Comparison of ENCODE assay signal across 10 mouse cellular contexts in genomic region chr3:52210556-52211302, GRCm38 (mm10). TPM values are rescaled to one million over a fixed set of nuclear protein-coding genes. Genes with fewer than 3 reads are reported as not detected.
DNase-seq lines count a peak whose midpoint lies in the region; ATAC-seq lines count a peak whose summit lies in the region.
"Had no signal": no experiment of that assay in that cellular context is flagged by ENCODE, and none has a peak within 500 bp of the region (broad histone marks: within the 10 kb centered on the region; RNA-seq: fewer than 3 reads in every experiment).

No protein-coding gene starts in this region.

- H3K9ac ChIP-seq in kidney, embryonic 16.5 days (replicated peaks; ENCODE audit: low read length) = 0 out of 2 replicates have a peak overlapping the region, but pooled peaks have one; percentile 45
- H3K9ac ChIP-seq in embryonic facial prominence, embryonic 14.5 days (ENCODE audit: low read depth, low read length) = peak overlapping the region; percentile 37; the same call in 1 of the 2 replicates
- no peak overlapping the region for H3K9ac ChIP-seq in intestine, embryonic 14.5 days (ENCODE audit: low read length)
- no peak overlapping the region for H3K9ac ChIP-seq in midbrain, embryonic 15.5 days

- peak; percentile 87 for ATAC-seq in kidney, embryonic 16.5 days (ENCODE audit: low FRiP score, low TSS enrichment)
- 0 out of 2 replicates have a peak, but pooled peaks have one; percentile 30 for ATAC-seq in embryonic facial prominence, embryonic 14.5 days (ENCODE audit: low read depth)
- ATAC-seq in intestine, embryonic 14.5 days (replicated peaks; ENCODE audit: low FRiP score, low TSS enrichment, low read depth) = no peak
- ATAC-seq in midbrain, embryonic 15.5 days (replicated peaks) = no peak
- ATAC-seq: Patski had no signal

- peak overlapping the region; percentile 45 for H3K4me2 ChIP-seq in kidney, embryonic 16.5 days (replicated peaks; ENCODE audit: low read depth, low read length)
- peak overlapping the region; percentile 51 for H3K4me2 ChIP-seq in embryonic facial prominence, embryonic 14.5 days (ENCODE audit: low read depth, low read length)
- H3K4me2 ChIP-seq in intestine, embryonic 14.5 days (ENCODE audit: low read length) = peak overlapping the region; percentile 36
- peak overlapping the region; percentile 43 for H3K4me2 ChIP-seq in midbrain, embryonic 15.5 days

- peak overlapping the region; percentile 62 for H3K27ac ChIP-seq in kidney, embryonic 16.5 days (ENCODE audit: low read length)
- no peak overlapping the region for H3K27ac ChIP-seq in embryonic facial prominence, embryonic 14.5 days (replicated peaks; ENCODE audit: low read depth, low read length)
- no peak overlapping the region for H3K27ac ChIP-seq in intestine, embryonic 14.5 days (ENCODE audit: low read depth)
- no peak overlapping the region for H3K27ac ChIP-seq in midbrain, embryonic 15.5 days

- no peaks in the 10 kb centered on the region for H3K27me3 ChIP-seq in kidney, embryonic 16.5 days (ENCODE audit: insufficient read depth, low read length)
- no peaks in the 10 kb centered on the region for H3K27me3 ChIP-seq in embryonic facial prominence, embryonic 14.5 days (replicated peaks; ENCODE audit: control insufficient read depth, insufficient read depth, low read length)
- no peaks in the 10 kb centered on the region for H3K27me3 ChIP-seq in intestine, embryonic 14.5 days (replicated peaks; ENCODE audit: control insufficient read depth, insufficient read depth, low read length)
- H3K27me3 ChIP-seq in midbrain, embryonic 15.5 days (replicated peaks) = 0 out of 2 replicates have a peak, but pooled peaks cover 3% of the 10 kb centered on the region

- H3K9me3 ChIP-seq in kidney, embryonic 16.5 days (ENCODE audit: low read length) = no peaks in the 10 kb centered on the region
- H3K9me3 ChIP-seq in embryonic facial prominence, embryonic 14.5 days (ENCODE audit: control insufficient read depth, low read length) = 0 out of 2 replicates have a peak, but pooled peaks cover 4% of the 10 kb centered on the region
- H3K9me3 ChIP-seq in intestine, embryonic 14.5 days (ENCODE audit: control insufficient read depth, low read length) = no peaks in the 10 kb centered on the region
- H3K9me3 ChIP-seq in midbrain, embryonic 15.5 days = no peaks in the 10 kb centered on the region

- WGBS in kidney, embryonic 16.5 days = 13% methylated on average over 24 of the region's 24 CpGs
- WGBS in embryonic facial prominence, embryonic 14.5 days = 17% methylated on average over 23 of the region's 24 CpGs
- WGBS in intestine, embryonic 14.5 days = 17% methylated on average over 23 of the region's 24 CpGs
- WGBS in midbrain, embryonic 15.5 days = 17% methylated on average over 24 of the region's 24 CpGs

- no peaks in the 10 kb centered on the region for H3K36me3 ChIP-seq in kidney, embryonic 16.5 days (ENCODE audit: insufficient read depth, low read length)
- no peaks in the 10 kb centered on the region for H3K36me3 ChIP-seq in embryonic facial prominence, embryonic 14.5 days (ENCODE audit: control insufficient read depth, insufficient read depth, low read length)
- H3K36me3 ChIP-seq in intestine, embryonic 14.5 days (ENCODE audit: control insufficient read depth, insufficient read depth, low read length) = no peaks in the 10 kb centered on the region
- H3K36me3 ChIP-seq in midbrain, embryonic 15.5 days (replicated peaks) = no peaks in the 10 kb centered on the region

- DNase-seq in kidney, adult 18-20 months = no peak
- DNase-seq in embryonic facial prominence, embryonic 14.5 days (ENCODE audit: low spot score) = peak; percentile 53
- no peak for DNase-seq in intestine, embryonic 14.5 days (ENCODE audit: low spot score)
- DNase-seq in adipocyte (ENCODE audit: low spot score) = no peak
- no peak for DNase-seq in thymus, postnatal 10 days (ENCODE audit: low spot score in 2 of 2)
- no peak for DNase-seq in gastrocnemius, postnatal 25 days

- peak overlapping the region; percentile 17 for H3K4me3 ChIP-seq in kidney, embryonic 16.5 days (ENCODE audit: low read length)
- H3K4me3 ChIP-seq in embryonic facial prominence, embryonic 14.5 days (ENCODE audit: low read depth, low read length) = peak overlapping the region; percentile 18
- no peak overlapping the region for H3K4me3 ChIP-seq in intestine, embryonic 14.5 days (ENCODE audit: low read depth, low read length)
- no peak overlapping the region for H3K4me3 ChIP-seq in midbrain, embryonic 15.5 days
- H3K4me3 ChIP-seq: erythroblast, embryonic 14.5 days had no signal

- H3K4me1 ChIP-seq in kidney, embryonic 16.5 days (ENCODE audit: insufficient read depth, low read length) = peaks cover 12% of the 10 kb centered on the region
- H3K4me1 ChIP-seq in embryonic facial prominence, embryonic 14.5 days (ENCODE audit: control insufficient read depth, insufficient read depth, low read length) = peaks cover 4% of the 10 kb centered on the region
- no peaks in the 10 kb centered on the region for H3K4me1 ChIP-seq in intestine, embryonic 14.5 days (replicated peaks; ENCODE audit: control insufficient read depth, insufficient read depth, low read length)
- peaks cover 6% of the 10 kb centered on the region; the same call in 1 of the 2 replicates for H3K4me1 ChIP-seq in midbrain, embryonic 15.5 days

RNA-seq across cellular contexts. Expression of gene Foxo1, which starts 57.4 kb away (rescaled TPM):
- 5.9 and 6.5 TPM in 2 replicates for polyA plus RNA-seq in kidney, embryonic 16.5 days (2015; fragmentation: Nextera tagmentation; extraction: Ambion mirVana)
- polyA plus RNA-seq in embryonic facial prominence, embryonic 14.5 days (2014; fragmentation: Nextera tagmentation; extraction: Ambion mirVana) = 8.2 and 9.0 TPM in 2 replicates
- 7.5 and 8.2 TPM in 2 replicates for polyA plus RNA-seq in intestine, embryonic 14.5 days (2014; fragmentation: Nextera tagmentation; extraction: Ambion mirVana)
- 3.7 and 3.9 TPM in 2 replicates for polyA plus RNA-seq in midbrain, embryonic 15.5 days (2015; fragmentation: Nextera tagmentation; extraction: Ambion mirVana)
- 10 to 100 TPM; 15.5 to 19.3 TPM for total RNA-seq in gastrocnemius, postnatal 25 days (2021)

Comparison
In these comparisons a context has a peak if more than half of its experiments do, and no peak if none do; other contexts are left out.
1. ATAC-seq: peak in kidney, embryonic 16.5 days (single experiment) and embryonic facial prominence, embryonic 14.5 days (single experiment); none in intestine, embryonic 14.5 days (single experiment) and midbrain, embryonic 15.5 days (single experiment).
2. H3K4me3 ChIP-seq: peak in kidney, embryonic 16.5 days (single experiment) and embryonic facial prominence, embryonic 14.5 days (single experiment); none in intestine, embryonic 14.5 days (single experiment) and midbrain, embryonic 15.5 days (single experiment).
3. H3K9ac ChIP-seq: peak in kidney, embryonic 16.5 days (single experiment) and embryonic facial prominence, embryonic 14.5 days (single experiment); none in intestine, embryonic 14.5 days (single experiment) and midbrain, embryonic 15.5 days (single experiment).
4. Peak in every context shown above with its lines, with median percentiles within 50 percentile points of each other: H3K4me2 ChIP-seq.